Mouse (Mus musculus) liver, adult 2 months (tissue): Measurements from ENCODE around the gene Rag1.

Experiments used
- CTCF ChIP-seq: fragments of 200-500 bp; IDR thresholded peaks from 2 replicates; pipeline ENCODE4 v1.5.1; 2011; ENCODE audit warnings: low read depth, low read length, control low read depth
- POLR2A ChIP-seq: fragments of 200-500 bp; IDR thresholded peaks from 2 replicates; pipeline ENCODE4 v1.6.1; 2011; ENCODE audit warnings: low read length, control low read depth; ENCODE audit not compliant: insufficient read depth; ENCODE audit errors: extremely low read depth

DNA sequence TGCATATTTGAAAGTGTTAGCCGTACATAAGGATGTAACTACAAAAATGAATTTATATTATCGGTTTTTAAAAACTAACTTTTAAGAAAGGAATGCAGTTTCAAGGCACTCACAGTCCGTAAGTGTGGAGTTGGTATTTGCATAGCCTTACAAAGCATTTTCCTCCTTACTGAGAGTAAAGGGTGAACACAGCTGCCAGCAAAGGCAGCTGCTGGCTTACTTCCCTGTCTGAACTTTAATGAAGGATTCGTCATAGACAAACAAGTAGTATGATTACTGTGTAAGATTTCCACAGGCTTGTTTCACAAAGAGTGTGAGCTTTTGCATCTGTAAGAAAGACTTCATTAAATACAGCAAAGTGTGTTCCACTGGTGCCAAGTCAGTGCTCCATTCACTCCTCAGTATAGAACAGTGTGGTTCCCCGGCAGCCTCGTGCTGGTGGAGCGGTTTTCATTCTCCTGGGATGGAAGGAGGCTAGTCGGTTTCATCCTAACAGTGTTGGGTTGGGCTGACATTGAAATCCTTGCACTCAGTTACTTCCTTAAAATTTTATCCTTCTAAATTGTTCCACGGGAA lies 41.0 kb upstream of the Rag1 start:
- TF ChIP-seq CTCF = no peak
- TF ChIP-seq POLR2A = no peak
